Mouse (Mus musculus) heart, postnatal 0 days (tissue): ENCODE measurements around the gene Gpr155.

Source experiments
- CTCF ChIP-seq: IDR thresholded peaks from 2 replicates; pipeline ENCODE4 v1.5.1; 2016; ENCODE audit warnings: antibody characterized with exemption, control low read depth, low read depth
- EP300 ChIP-seq: IDR thresholded peaks from 2 replicates; pipeline ENCODE4 v1.6.1; 2016; ENCODE audit warnings: antibody characterized with exemption, low read depth

- TF ChIP-seq CTCF (no peak), EP300 (no peak)
These were observed 42.6 kb upstream of the Gpr155 start for GRCm38 (mm10) chr2:73428803-73429468.
